14 mouse cellular contexts compared by ENCODE assay signal in the genomic region with DNA sequence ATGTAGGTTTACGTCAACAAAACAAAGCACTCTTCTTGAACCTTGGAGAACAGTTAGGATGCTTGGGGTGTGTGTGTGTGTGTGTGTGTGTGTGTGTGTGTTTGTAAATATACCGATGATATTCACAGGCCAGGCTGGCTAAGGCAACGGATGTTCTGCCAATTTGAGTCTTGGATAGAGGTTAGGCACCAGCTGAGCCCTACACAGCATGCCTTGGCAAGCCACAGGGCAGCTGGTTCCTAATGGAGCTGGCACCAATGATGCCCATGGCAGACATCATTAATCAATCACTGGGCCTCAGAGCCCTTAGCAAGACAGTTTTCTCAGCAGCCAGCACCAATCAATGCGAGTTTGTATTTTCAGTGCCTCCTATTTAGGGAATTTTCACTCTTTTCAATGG.
A peak's percentile ranks its signal among the peaks of the same experiment; 100 is the strongest.
DNase-seq lines count a peak whose midpoint lies in the region; ATAC-seq and TF ChIP-seq lines count a peak whose summit lies in the region.
"Had no signal": no experiment of that assay in that cellular context is flagged by ENCODE, and none has a peak within 500 bp of the region (broad histone marks: within the 10 kb centered on the region; RNA-seq: fewer than 3 reads in every experiment).

No protein-coding gene starts in this region.

- ATAC-seq in midbrain, postnatal 0 days (ENCODE audit: low FRiP score), result 0 out of 2 replicates have a peak, but pooled peaks have one; percentile 29
- no peak for ATAC-seq in midbrain, embryonic 16.5 days
- ATAC-seq in CD4-positive, CD25-positive, alpha-beta regulatory T cell, adult 4 months, result no peak
- ATAC-seq: inflammation-experienced regulatory T-cells, adult 6 months had no signal

- no peak overlapping the region for H3K4me3 ChIP-seq in midbrain, postnatal 0 days (ENCODE audit: low read depth, low read length)
- H3K4me3 ChIP-seq in midbrain, embryonic 16.5 days (ENCODE audit: low read depth, low read length), result no peak overlapping the region

- H3K9ac ChIP-seq in midbrain, postnatal 0 days (replicated peaks; ENCODE audit: low read length, poor library complexity, severe bottlenecking), result no peak overlapping the region
- H3K9ac ChIP-seq in midbrain, embryonic 16.5 days (ENCODE audit: low read depth, low read length), result no peak overlapping the region

- 88% methylated on average over 4 of the region's 4 CpGs for WGBS in midbrain, postnatal 0 days
- WGBS in midbrain, embryonic 16.5 days, result 83% methylated on average over 4 of the region's 4 CpGs

- 0 out of 2 replicates have a peak, but pooled peaks cover 9% of the 10 kb centered on the region for H3K4me1 ChIP-seq in midbrain, postnatal 0 days (ENCODE audit: insufficient read depth, low read length)
- H3K4me1 ChIP-seq in midbrain, embryonic 16.5 days (ENCODE audit: control insufficient read depth, insufficient read depth, low read length), result peaks cover 8% of the 10 kb centered on the region; the same call in 1 of the 2 replicates

- no peak overlapping the region for H3K4me2 ChIP-seq in midbrain, postnatal 0 days (ENCODE audit: low read depth, low read length, poor library complexity, severe bottlenecking)
- no peak overlapping the region for H3K4me2 ChIP-seq in midbrain, embryonic 16.5 days (ENCODE audit: low read length)

- no peaks in the 10 kb centered on the region for H3K9me3 ChIP-seq in midbrain, postnatal 0 days (ENCODE audit: low read length)
- no peaks in the 10 kb centered on the region for H3K9me3 ChIP-seq in midbrain, embryonic 16.5 days (replicated peaks; ENCODE audit: control insufficient read depth, low read length, poor library complexity, severe bottlenecking)

- DNase-seq in gastrocnemius, postnatal 10 days, result peak; percentile 15
- no peak for DNase-seq in gastrocnemius, adult 18-20 months (ENCODE audit: low spot score)
- DNase-seq in midbrain, postnatal 0 days (ENCODE audit: low spot score), result peak; percentile 94
- peak; percentile 37 for DNase-seq in cerebellum, adult 9-10 months
- peak; percentile 74 for DNase-seq in layer of hippocampus, postnatal 10 days (ENCODE audit: low spot score in 2 of 2)
- DNase-seq in adrenal gland, postnatal 10 days, result no peak
- DNase-seq: heart, adult 18-20 months; kidney, postnatal 25 days; liver; lung, adult 2 months; right cerebral cortex, postnatal 25 days had no signal

- no peaks in the 10 kb centered on the region for H3K27me3 ChIP-seq in midbrain, postnatal 0 days (ENCODE audit: insufficient read depth, low read length)
- H3K27me3 ChIP-seq in midbrain, embryonic 16.5 days (ENCODE audit: control insufficient read depth, insufficient read depth, low read depth, low read length), result no peaks in the 10 kb centered on the region

- no peak for TF ChIP-seq CTCF in midbrain, postnatal 0 days (IDR thresholded peaks at IDR 0.05)

- H3K27ac ChIP-seq in midbrain, postnatal 0 days (ENCODE audit: low read depth, low read length), result no peak overlapping the region
- no peak overlapping the region for H3K27ac ChIP-seq in midbrain, embryonic 16.5 days (ENCODE audit: low read length)

- no peaks in the 10 kb centered on the region for H3K36me3 ChIP-seq in midbrain, postnatal 0 days (ENCODE audit: insufficient read depth, low read length)
- H3K36me3 ChIP-seq in midbrain, embryonic 16.5 days (ENCODE audit: control insufficient read depth, insufficient read depth, low read length), result no peaks in the 10 kb centered on the region

Comparison
In these comparisons a context has a peak if more than half of its experiments do, and no peak if none do; other contexts are left out.
1. DNase-seq: peak in gastrocnemius, postnatal 10 days (single experiment), midbrain, postnatal 0 days (single experiment), cerebellum, adult 9-10 months (single experiment) and layer of hippocampus, postnatal 10 days (2 of 2); none in gastrocnemius, adult 18-20 months (single experiment) and adrenal gland, postnatal 10 days (single experiment).